Mouse (Mus musculus) kidney, postnatal 14 days (tissue): ENCODE results near the gene Tmem213.

Experiments used
- DNase-seq: peaks from one replicate; pipeline ENCODE4 v3.0.0; 2022; ENCODE audit warnings: mixed read lengths

The Tmem213 gene

DNA sequence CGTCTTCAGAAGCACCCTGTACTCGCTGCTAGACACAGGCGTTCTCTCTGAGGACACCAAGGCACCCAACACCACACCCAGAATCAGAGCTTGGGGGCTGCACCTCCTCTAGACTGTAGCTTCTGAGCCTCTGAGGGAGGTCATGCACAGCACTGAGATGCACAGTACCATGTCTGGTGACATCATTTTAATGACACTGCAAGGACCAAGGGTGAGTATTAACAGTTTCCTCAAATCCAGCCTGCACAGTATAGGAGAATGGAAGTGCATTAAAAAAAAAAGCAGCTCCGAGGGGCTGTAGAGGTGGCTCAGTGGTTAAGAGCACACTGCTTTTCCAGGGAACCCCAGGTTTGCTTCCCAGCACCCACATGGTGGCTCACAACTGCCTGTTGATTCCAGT lies 50.5 kb downstream of the Tmem213 start:
- no peak for DNase-seq

DNA sequence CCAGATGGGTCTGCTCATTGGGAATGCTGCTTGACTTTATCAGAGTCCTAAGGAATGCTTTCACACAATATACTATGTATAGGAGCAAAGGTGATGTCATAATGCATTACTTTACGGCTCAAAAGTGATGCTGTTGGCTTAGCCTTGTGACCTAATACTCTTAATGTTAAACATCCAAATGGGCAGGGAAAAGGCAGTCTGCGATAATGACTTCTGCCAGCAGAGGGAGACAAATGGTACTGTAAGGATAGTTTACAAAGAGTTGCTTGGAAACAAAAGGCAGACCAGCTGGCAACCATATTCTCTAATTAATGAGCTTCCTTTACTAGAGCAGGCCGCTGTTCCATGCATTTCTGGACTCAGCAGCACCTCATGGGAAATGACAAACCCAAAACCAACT lies 51.0 kb downstream of the Tmem213 start:
- DNase-seq, result peak; percentile 91

DNA sequence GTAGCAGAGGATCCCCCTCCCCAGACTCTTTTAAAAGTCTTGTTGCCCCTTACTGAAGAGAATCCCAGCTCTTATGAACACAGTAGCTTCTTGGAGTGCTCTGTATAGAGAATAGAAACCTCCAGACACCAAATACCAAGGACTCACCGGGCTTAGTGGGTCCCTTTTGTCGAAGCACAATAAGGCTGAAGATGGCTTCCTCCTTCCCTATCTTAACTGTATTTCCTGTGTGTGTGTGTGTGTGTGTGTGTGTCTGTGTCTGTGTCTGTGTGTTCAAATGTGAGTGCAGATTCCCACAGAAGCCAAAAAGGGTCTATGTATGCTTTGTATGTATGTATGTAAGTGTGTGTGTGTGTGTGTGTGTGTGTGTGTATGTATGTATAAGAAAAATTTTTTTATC lies 51.5 kb downstream of the Tmem213 start:
- DNase-seq, result no peak

DNA sequence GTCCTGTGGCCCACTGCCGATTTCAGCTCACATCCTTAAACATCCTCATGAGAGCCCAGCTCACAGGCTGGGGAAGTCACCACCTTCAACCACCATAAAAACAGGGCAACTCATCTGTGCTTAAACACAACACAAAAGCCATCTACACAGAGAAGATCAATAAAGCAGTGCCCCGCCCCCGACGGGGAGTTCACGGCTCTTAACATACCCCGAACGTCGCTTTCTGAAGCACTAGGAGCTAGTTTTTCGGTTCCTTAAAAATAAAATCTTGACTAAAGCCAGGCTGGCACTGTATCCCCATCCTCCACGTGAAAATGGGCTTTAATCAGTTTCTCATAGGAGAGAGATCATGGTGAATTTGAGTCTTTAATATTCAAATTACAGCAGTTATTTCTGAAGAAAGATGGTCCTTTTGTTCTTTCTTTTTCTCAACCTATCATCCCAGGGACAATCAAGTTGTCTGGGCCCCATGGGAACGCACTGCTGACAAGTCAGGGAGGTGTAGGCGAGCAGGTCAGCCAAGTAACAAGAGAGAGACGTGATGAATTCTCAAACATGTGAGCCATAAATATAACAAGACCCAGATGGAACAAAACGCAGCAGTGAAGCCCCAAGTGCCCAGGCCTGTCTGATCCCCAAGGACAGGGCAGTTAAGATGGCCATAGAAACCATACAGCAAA lies 53.9 kb downstream of the Tmem213 start:
- DNase-seq, result no peak

DNA sequence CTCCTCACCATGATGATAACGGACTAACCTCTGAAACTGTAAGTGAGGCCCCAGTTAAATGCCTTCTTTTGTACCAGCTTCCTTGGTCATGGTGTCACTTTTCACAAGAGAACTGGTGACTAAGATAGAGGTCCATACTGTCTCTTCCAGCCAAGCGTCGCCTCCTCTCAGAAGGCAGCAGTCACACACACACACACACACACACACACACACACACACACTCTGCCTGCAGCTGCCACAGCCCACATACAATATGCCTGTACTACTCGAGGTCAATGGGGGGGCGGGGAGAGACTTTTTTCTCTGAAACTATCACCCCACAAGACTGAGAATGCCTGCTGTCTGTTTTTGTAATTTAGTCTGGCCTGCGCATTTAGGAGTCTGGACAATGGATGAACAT lies 55.6 kb downstream of the Tmem213 start:
- DNase-seq, result no peak

DNA sequence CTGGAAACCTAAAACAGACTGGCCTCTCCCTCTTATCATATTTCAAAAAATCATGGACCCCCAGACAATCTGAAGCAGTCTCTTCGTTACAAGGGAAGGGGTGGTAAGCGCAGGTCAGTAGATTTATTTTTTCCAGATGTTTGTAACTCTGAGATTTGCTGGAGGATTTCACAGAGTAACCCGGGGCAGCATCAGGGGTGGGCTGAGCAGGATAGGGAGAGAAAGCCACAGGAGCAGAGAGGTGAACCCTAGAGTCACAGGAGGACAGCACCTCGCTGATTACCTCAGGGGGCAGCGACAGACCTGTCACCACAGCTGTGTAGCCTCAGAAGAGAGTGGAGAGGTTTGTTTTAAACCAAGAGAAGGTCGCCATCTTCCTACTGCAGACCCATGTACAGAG lies 56.3 kb downstream of the Tmem213 start:
- DNase-seq, result no peak
